Mouse (Mus musculus): ENCODE measurements around the gene Cybrd1. TPM values are rescaled to one million over a fixed set of nuclear protein-coding genes. Genes with fewer than 3 reads are reported as not detected.

The Cybrd1 gene
- polyA plus RNA-seq, 1 experiment from 2014 or later: 0.05 TPM

DNA sequence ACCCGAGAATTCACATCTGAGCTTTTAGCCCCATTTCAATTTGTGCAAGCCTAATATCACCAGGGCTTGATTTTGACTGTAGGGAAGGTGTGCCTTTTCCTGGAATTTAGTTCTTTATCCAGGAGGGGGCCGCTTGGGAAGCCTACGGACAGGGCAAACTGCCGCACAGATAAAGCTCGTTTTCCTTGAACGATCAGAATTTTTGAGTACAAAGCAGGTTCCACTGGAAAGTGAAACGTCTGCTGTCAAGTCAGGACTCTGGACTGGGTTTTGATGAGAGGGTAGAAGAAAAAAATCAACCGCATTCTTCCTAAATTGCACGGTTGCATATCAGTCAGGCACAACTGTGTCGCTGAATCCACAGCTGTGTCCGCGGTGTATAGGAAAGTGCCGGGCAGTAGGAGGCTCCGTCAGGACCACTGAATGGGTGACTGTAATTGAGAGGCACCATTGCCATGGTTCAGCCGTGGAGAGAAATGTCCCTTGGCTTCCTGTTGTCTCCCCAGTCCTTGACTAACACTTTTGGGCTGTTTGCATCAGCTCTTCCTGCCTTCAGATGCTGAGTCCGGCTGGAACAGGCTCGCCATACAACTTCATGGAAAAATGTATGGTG is 74.6 kb downstream of the Cybrd1 start:
- ChIA-PET POLR2A (no interaction called here), CTCF (interaction anchor here (1.0 kb wide), 1 partner anchor 10 kb away, joined by 3 read pairs; no protein-coding TSS in a partner anchor)
- no peaks in the 10 kb centered on the region for H3K27me3 ChIP-seq
- no peak for TF ChIP-seq CTCF (IDR thresholded peaks at IDR 0.05)
- ATAC-seq: no peak
- in situ Hi-C loops (cut with MboI; ENCODE audit: low pct_unique_long_range_greater_than_20kb): no loop called here
- no peak for DNase-seq (ENCODE audit: low read depth, low spot score)

Other genes starting within 250 kb of the Cybrd1 start
- gene Dcaf17, start 62.6 kb upstream of the Cybrd1 start, polyA plus RNA-seq (2021): 11.1 TPM
- gene Mettl8, start 62.3 kb upstream of the Cybrd1 start, polyA plus RNA-seq (2021): 12.6 TPM
- 178 TPM for gene Dync1i2, start 93.8 kb downstream of the Cybrd1 start, polyA plus RNA-seq (2021)
- gene Slc25a12, start 249.8 kb downstream of the Cybrd1 start, polyA plus RNA-seq (2021): 78.1 TPM

Measured in Patski (cell line).